Mouse (Mus musculus) urinary bladder, adult 18-20 months (tissue): ENCODE measurements around the gene Sap18.
"Not testable (repeated sequence)": the region's sequence is repeated elsewhere in the genome, so short reads cannot be mapped to it uniquely, and the experiment has no call there.

Source experiments
- DNase-seq, 2 experiments: peaks; one replicate each; pipeline ENCODE4 v3.0.0; 2022; ENCODE audit warnings: low spot score in 2 of 2, mixed read lengths in 2 of 2

Sap18 gene

GRCm38 (mm10) chr14:57825788-57826751 is 28.1 kb downstream of the Sap18 start, which contains the start of the genes Ska3 and Mrpl57:
Gene Ska3 (minus strand): TSS chr14:57826185.
Gene Mrpl57 (plus strand): TSS chr14:57826234.
- peak; percentile 86 to 89 for DNase-seq

DNA sequence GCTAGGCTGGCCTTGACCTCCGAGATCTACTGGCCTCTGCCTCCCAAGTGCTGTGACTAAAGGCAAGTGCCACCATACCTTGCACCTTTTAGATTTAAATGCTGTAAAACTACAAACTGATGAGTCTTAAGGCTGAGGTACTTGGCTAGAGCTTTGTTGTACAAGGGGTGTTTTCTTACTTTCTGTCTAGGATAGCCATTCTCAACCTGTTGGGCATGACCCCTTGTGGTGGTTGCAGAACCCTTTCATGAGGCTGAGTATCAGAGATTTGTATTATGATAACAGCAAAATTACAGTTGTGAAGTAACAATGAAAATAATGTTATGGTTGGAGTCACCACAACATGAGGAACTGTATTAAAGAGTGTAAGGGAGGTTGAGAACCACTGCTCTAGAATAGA is 29.3 kb downstream of the Sap18 start:
- no peak for DNase-seq

- DNase-seq = no peak
Observed at GRCm38 (mm10) chr14:57833526-57833925, 35.5 kb downstream of the Sap18 start.

GRCm38 (mm10) chr14:57835157-57835556 is 37.2 kb downstream of the Sap18 start:
- DNase-seq = no peak

GRCm38 (mm10) chr14:57844535-57844934 is 46.6 kb downstream of the Sap18 start:
- DNase-seq = no peak

DNA sequence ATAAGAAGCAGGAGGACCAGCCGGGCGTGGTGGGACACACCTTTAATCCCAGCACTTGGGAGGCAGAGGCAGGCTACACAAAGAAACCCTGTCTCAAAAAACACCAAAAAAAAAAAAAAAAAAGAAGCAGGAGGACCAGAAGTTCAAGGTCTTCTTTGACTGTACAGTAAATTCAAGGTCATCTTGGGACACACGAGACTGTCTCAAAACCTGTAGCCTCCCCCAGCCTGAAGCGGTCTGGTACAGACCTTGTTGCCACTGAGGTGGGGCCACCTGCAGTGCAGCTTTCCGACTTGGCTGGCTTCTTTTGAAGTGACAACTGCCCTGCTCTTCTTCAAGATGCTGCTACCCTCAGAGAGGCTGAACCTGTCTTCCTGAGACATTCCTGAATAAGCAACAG is 50.1 kb downstream of the Sap18 start:
- not testable (repeated sequence) for DNase-seq

DNA sequence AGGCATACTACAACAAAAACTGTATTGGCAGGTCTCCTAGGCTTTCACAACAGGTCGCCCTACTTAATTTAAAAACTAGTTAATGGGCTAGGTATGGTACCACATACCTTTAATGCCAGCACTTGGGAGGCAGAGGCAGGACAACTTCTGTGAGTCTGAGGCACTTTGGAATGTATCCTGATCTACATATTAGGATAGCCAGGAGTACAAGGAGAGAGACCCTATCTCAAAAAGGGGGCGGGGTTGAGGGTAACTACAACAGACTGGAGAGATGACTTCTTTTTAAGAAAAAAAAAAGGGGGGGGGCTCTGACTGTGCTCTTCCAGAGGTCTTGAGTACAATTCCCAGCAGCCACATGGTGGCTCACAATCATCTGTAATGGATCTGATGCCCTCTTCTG is 50.7 kb downstream of the Sap18 start:
- DNase-seq = no peak

GRCm38 (mm10) chr14:57850330-57850729 is 52.4 kb downstream of the Sap18 start:
- DNase-seq = no peak

DNA sequence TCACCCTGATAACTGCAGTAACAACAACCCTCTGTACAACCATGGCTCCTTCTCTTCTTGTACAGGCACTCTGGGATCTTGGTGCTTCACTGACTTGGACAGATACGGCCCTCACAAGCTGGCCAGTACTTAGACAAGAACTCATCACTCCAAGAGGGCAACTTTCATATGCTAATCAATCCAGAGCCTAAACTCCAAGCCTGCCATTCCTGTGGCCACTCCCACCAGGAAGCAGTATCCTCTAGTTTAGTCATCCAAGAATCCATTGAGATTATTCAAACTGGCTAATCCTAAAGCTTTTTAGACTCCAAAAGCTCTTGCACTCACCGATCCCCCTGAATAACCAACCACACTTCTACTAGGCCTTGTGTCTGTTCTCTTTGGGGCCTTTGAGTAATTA is 55.0 kb downstream of the Sap18 start:
- DNase-seq = no peak

DNA sequence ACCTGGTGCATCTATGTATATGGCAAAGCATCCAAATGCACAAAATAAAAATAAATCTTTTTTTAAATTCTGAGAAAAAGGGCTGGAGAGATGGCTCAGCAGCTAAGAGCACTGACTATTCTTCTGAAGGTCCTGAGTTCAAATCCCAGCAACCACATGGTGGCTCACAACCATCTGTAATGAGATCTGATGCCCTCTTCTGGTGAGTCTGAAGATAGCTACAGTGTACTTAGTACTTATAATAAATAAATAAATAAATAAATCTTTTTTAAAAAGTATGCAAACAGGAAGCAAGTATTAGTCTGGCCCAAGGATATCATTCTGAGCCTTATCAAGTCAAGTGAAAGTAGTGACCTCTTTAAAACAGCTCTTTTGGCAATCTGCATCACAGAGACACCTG is 58.1 kb downstream of the Sap18 start:
- not testable (repeated sequence) for DNase-seq
